Mouse (Mus musculus) hindbrain, embryonic 16.5 days (tissue): ENCODE measurements around the gene Arhgap23. TPM values are rescaled to one million over a fixed set of nuclear protein-coding genes. Genes with fewer than 3 reads are reported as not detected.

Experiments used
- ATAC-seq: fragments of 200-750 bp; cut with Nextera tagmentation; 2 replicates; pipeline ENCODE4 v1.8.0; 2017; ENCODE audit warnings: moderate TSS enrichment, moderate library complexity
- H3K27ac ChIP-seq: fragments of 300-500 bp; sonication (generic); 2 replicates; pipeline ENCODE4 v1.5.1; 2014; ENCODE audit warnings: low read depth, mild to moderate bottlenecking, control low read depth, low read length, moderate library complexity
- H3K27me3 ChIP-seq: fragments of 300-500 bp; sonication (generic); replicated peaks from 2 replicates; pipeline ENCODE4 v1.6.1; 2014; ENCODE audit warnings: low read length; ENCODE audit not compliant: control insufficient read depth, insufficient read depth
- H3K36me3 ChIP-seq: fragments of 300-500 bp; sonication (generic); 2 replicates; pipeline ENCODE4 v1.6.1; 2014; ENCODE audit warnings: mild to moderate bottlenecking, low read length, moderate library complexity, mixed read lengths; ENCODE audit not compliant: control insufficient read depth, insufficient read depth
- H3K4me1 ChIP-seq: fragments of 300-500 bp; sonication (generic); 2 replicates; pipeline ENCODE4 v1.6.1; 2014; ENCODE audit warnings: low read depth, low read length; ENCODE audit not compliant: control insufficient read depth, insufficient read depth
- H3K4me2 ChIP-seq: fragments of 300-500 bp; sonication (generic); 2 replicates; pipeline ENCODE4 v1.6.1; 2014; ENCODE audit warnings: mild to moderate bottlenecking, low read length, control low read depth, moderate library complexity
- H3K4me3 ChIP-seq: fragments of 300-500 bp; sonication (generic); 2 replicates; pipeline ENCODE4 v1.5.1; 2014; ENCODE audit warnings: mild to moderate bottlenecking, low read length, control low read depth, moderate library complexity
- H3K9ac ChIP-seq: fragments of 300-500 bp; sonication (generic); 2 replicates; pipeline ENCODE4 v1.6.1; 2014; ENCODE audit warnings: low read depth, mild to moderate bottlenecking, control low read depth, low read length, moderate library complexity
- H3K9me3 ChIP-seq: fragments of 300-500 bp; sonication (generic); 2 replicates; pipeline ENCODE4 v1.6.1; 2014; ENCODE audit warnings: mild to moderate bottlenecking, low read length, moderate library complexity; ENCODE audit not compliant: control insufficient read depth
- WGBS: fragments of 180-500 bp; shearing (Covaris S2); extraction: QIAGEN DNeasy Blood & Tissue Kit; methylation state at CpG from one replicate; pipeline ENCODE4 v1.1.7; 2014; 5-methylcytosine and 5-hydroxymethylcytosine counted together
- polyA plus RNA-seq: library from polyadenylated mRNA; unstranded; fragments of >200 nt; fragmentation: Nextera tagmentation; extraction: Ambion mirVana; gene quantifications from 2 replicates; pipeline ENCODE4 v1.2.1, GENCODE M21; 2015

Gene Arhgap23
- polyA plus RNA-seq, 1 experiment from 2014 or later: 9.4 TPM

DNA sequence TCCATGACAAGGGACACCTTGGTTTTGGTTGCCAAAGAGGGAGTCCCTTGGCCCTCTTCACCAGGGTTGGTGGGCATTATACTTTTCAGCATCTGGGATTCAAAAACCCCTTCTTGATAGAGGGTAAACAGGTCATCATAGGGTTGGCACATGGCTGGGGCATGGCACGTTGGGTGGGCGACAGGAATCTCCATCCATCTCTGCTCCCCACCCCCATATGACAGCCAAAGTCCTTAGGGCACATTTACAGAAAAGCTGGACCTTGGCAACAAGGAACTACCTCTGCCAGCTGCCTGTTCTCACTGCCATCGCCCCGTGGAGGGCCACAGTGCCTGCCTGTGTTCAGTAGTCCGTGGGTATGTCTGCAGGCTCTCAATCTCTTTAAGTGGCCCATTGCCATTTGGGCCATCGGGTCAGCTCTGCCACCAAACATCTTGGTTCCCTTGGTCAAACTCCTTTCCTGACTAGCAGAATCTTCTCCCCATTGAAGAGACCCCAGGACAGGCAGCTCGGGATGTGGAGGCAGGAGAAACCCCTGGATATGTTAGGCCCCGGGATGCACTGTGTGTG is 11.6 kb upstream of the Arhgap23 start:
- WGBS: 39% methylated on average over 8 of the region's 8 CpGs
- H3K36me3 ChIP-seq: no peaks in the 10 kb centered on the region
- H3K4me2 ChIP-seq: peak overlapping the region; percentile 93
- H3K27me3 ChIP-seq: no peaks in the 10 kb centered on the region
- peak overlapping the region; percentile 69 for H3K4me3 ChIP-seq
- peak overlapping the region; percentile 82; the same call in 1 of the 2 replicates for H3K9ac ChIP-seq
- H3K27ac ChIP-seq: no peak overlapping the region
- no peaks in the 10 kb centered on the region for H3K9me3 ChIP-seq
- no peak for ATAC-seq
- peaks cover 41% of the 10 kb centered on the region for H3K4me1 ChIP-seq

DNA sequence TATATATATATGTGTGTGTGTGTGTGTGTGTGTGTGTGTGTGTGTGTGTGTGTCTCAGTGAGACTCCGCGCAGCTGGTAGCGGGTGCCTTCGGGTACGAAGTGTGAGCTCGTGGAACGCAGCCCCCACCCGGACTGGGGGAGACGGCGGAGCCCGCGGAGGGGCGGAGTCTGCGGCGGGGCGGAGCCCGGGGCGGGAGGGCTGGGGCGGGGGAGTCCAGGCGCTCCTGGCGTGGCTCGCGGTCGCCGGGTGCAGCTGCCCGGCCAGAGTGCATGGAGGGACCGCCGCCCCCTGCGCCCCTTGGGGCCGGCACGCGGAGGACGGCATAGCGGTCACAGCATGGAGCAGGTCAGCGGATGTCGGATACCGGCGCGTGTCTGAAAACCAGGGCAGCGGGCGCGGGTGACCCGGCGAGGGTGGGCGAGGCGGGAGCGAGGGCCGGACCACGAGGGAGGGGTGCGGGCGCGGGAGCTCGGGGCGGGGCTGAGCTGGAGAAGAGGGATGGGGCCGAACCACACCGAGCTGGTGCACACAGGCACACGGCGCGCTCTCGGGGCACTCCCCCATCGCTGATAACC is 11.1 kb upstream of the Arhgap23 start:
- H3K9ac ChIP-seq: peak overlapping the region; percentile 82
- peaks cover 41% of the 10 kb centered on the region for H3K4me1 ChIP-seq
- no peaks in the 10 kb centered on the region for H3K27me3 ChIP-seq
- ATAC-seq: peak; percentile 40
- H3K4me2 ChIP-seq: peak overlapping the region; percentile 93
- no peaks in the 10 kb centered on the region for H3K9me3 ChIP-seq
- under 1% methylated on average over 33 of the region's 61 CpGs for WGBS
- H3K27ac ChIP-seq: peak overlapping the region; percentile 81
- H3K36me3 ChIP-seq: no peaks in the 10 kb centered on the region
- peak overlapping the region; percentile 69 for H3K4me3 ChIP-seq

DNA sequence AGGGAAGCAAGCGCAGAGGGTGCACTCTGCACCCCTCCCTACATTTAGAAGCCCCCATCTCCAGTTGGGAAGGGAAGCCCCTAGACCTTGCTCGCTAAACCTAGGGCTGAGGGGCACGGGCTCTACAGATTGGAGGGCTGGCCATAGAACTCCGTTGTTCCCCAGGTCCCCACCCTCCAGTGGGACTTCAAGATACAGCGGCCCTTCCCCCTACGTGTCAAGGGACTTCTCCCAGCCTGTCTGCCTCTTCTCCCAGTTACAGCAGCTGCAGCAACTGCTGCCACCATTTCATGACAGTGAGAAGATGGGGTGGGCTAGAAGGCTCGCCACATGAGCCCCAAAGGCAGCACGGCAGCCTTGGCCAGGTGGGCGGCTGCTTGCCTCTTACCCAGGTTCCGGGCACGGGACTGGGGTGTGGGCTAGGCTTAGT is 10.6 kb upstream of the Arhgap23 start:
- ATAC-seq: peak; percentile 25
- peak overlapping the region; percentile 69 for H3K4me3 ChIP-seq
- H3K9ac ChIP-seq: peak overlapping the region; percentile 82
- no peaks in the 10 kb centered on the region for H3K27me3 ChIP-seq
- no peaks in the 10 kb centered on the region for H3K9me3 ChIP-seq
- peak overlapping the region; percentile 81 for H3K27ac ChIP-seq
- peaks cover 41% of the 10 kb centered on the region for H3K4me1 ChIP-seq
- H3K36me3 ChIP-seq: no peaks in the 10 kb centered on the region
- WGBS: 0% methylated on average over 11 of the region's 11 CpGs
- H3K4me2 ChIP-seq: peak overlapping the region; percentile 93

DNA sequence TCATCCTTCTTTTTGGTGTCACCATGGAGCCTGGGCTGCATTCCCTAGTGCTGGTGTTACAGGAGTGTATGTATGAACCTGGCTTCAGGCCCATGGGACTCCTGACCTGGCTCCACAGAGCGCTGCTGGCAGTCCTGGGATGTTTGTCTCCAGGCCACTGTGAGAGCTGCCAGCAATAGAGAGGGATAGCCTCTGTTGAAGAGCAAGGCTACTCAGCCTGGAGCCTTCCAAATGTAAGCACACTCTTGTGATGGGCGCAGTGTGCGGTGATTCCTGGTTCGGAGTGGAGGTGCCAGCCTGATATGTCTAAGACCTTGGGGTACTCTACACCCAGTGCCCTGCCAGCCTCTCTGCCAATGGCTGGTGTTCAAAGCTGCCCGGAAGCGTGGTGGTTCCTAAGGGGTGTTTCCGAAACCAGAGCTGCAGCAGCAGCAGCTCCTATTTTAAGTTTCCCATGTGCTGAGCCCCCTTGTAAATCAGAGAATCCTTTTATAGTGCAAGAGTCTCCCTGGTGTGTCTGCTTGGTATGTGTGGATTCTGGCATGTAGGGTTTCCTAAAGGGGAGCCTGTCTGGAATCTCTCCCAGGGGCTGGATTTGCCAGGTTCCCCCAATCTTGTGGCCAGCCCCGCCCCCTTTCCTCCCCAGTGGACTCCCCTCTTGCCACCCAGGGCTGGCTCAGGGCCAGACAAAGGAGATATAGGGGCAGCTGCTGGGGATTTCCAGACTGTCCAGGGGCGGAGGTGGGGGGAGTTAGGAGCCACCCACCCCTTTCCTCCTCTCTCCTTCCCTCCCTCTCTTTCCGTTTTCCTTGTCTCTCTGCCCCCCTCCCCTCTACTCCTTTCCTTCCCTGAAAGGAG is 9.0 kb upstream of the Arhgap23 start:
- Histone ChIP-seq H3K27ac (peak overlapping the region; percentile 35; the same call in 1 of the 2 replicates), H3K27me3 (no peaks in the 10 kb centered on the region), H3K36me3 (no peaks in the 10 kb centered on the region), H3K4me3 (peak overlapping the region; percentile 69), H3K4me2 (peak overlapping the region; percentile 93), H3K9me3 (no peaks in the 10 kb centered on the region), H3K4me1 (peaks cover 32% of the 10 kb centered on the region), H3K9ac (peak overlapping the region; percentile 48)
- 58% methylated on average over 10 of the region's 10 CpGs for WGBS
- no peak for ATAC-seq

- no peak overlapping the region for H3K4me2 ChIP-seq
- no peaks in the 10 kb centered on the region for H3K36me3 ChIP-seq
- no peak overlapping the region; the same call in 1 of the 2 replicates for H3K9ac ChIP-seq
- no peaks in the 10 kb centered on the region for H3K9me3 ChIP-seq
- H3K4me3 ChIP-seq: no peak overlapping the region
- no peak overlapping the region for H3K27ac ChIP-seq
- H3K4me1 ChIP-seq: peaks cover 31% of the 10 kb centered on the region
- WGBS: 79% methylated on average over 3 of the region's 3 CpGs
- H3K27me3 ChIP-seq: no peaks in the 10 kb centered on the region
- no peak for ATAC-seq
Observed at GRCm38 (mm10) chr11:97407456-97407855, 7.9 kb upstream of the Arhgap23 start.

- no peak for ATAC-seq
- no peak overlapping the region for H3K4me3 ChIP-seq
- H3K9ac ChIP-seq: no peak overlapping the region
- no peaks in the 10 kb centered on the region for H3K27me3 ChIP-seq
- no peak overlapping the region for H3K4me2 ChIP-seq
- under 1% methylated on average over 6 of the region's 6 CpGs for WGBS
- no peak overlapping the region for H3K27ac ChIP-seq
- H3K36me3 ChIP-seq: no peaks in the 10 kb centered on the region
- H3K4me1 ChIP-seq: peaks cover 31% of the 10 kb centered on the region
- H3K9me3 ChIP-seq: no peaks in the 10 kb centered on the region
Observed at GRCm38 (mm10) chr11:97408171-97408570, 7.2 kb upstream of the Arhgap23 start.

DNA sequence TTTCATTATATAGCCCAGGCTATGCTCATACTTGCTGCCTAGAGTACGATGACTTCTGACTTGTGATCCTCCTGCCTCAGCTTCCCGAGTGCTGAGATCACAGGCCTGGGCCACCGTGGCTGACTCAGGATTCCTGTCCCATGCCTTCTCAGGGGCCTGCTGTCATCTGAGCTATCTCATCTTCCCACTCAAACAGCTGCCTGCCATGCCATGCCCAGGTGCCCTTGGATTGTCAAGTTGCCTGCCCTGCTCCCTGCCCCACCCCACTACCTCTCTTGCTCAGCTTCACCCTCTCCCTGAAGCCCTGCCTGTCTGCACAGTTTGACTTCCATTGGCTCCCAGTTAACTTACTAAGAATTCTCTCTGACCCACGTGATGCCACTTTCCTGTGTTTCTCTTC is 4.4 kb upstream of the Arhgap23 start:
- Histone ChIP-seq H3K4me2 (no peak overlapping the region), H3K27me3 (0 out of 2 replicates have a peak, but pooled peaks cover 3% of the 10 kb centered on the region), H3K9me3 (no peaks in the 10 kb centered on the region), H3K27ac (no peak overlapping the region), H3K4me1 (peaks cover 25% of the 10 kb centered on the region), H3K36me3 (no peaks in the 10 kb centered on the region), H3K9ac (no peak overlapping the region), H3K4me3 (no peak overlapping the region)
- no peak for ATAC-seq
- WGBS: 86% methylated on average over 4 of the region's 4 CpGs

DNA sequence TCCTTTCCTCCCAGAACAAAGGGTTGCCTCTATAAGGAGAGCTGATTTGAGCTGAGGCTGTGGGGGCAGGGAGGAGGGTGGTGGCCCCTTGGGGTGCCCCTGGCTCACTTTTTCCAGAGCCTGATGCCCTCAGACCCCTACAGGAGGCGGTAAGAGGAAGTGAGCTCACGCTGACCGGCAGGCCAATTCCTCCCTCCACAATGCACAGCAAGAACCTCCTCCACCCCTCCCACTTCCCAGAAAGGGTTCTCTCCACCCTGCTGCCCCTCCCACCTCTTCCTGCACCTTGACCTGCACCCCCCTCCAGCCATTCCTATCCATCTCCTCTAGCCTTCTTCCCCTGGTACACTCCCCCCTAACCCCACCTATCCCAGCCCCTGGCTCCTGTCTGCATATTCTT is 3.2 kb upstream of the Arhgap23 start:
- ATAC-seq: no peak; the same call in 1 of the 2 replicates
- WGBS: 24% methylated on average over 3 of the region's 3 CpGs
- H3K4me2 ChIP-seq: no peak overlapping the region
- H3K9ac ChIP-seq: no peak overlapping the region
- H3K27me3 ChIP-seq: 0 out of 2 replicates have a peak, but pooled peaks cover 3% of the 10 kb centered on the region
- no peaks in the 10 kb centered on the region for H3K36me3 ChIP-seq
- H3K4me1 ChIP-seq: peaks cover 14% of the 10 kb centered on the region
- no peak overlapping the region for H3K27ac ChIP-seq
- no peaks in the 10 kb centered on the region for H3K9me3 ChIP-seq
- no peak overlapping the region for H3K4me3 ChIP-seq

GRCm38 (mm10) chr11:97412808-97413347 is 2.5 kb upstream of the Arhgap23 start:
- 42% methylated on average over 10 of the region's 10 CpGs for WGBS

More at GRCm38 (mm10) chr11:97412808-97413347, 2.5 kb upstream of the Arhgap23 start:
- H3K9ac ChIP-seq: no peak overlapping the region; the same call in 1 of the 2 replicates
- H3K9me3 ChIP-seq: no peaks in the 10 kb centered on the region
- H3K4me3 ChIP-seq: no peak overlapping the region
- peaks cover 9% of the 10 kb centered on the region for H3K4me1 ChIP-seq
- no peak for ATAC-seq
- no peaks in the 10 kb centered on the region for H3K36me3 ChIP-seq
- no peak overlapping the region for H3K4me2 ChIP-seq
- 0 out of 2 replicates have a peak, but pooled peaks cover 3% of the 10 kb centered on the region for H3K27me3 ChIP-seq
- no peak overlapping the region for H3K27ac ChIP-seq
